Mouse (Mus musculus): ENCODE measurements around the gene Nmt1. TPM values are rescaled to one million over a fixed set of nuclear protein-coding genes. Genes with fewer than 3 reads are reported as not detected.

Nmt1 gene
- 100 to 1,000 TPM; 169 to 173 TPM for total RNA-seq (2021)
- long read RNA-seq, experiment 1, full-length matches to known transcripts: 95 of 146 reads
- long read RNA-seq, experiment 1, partial matches to known transcripts: 30 of 146 reads
- long read RNA-seq, experiment 1, other reads (novel, unspliced or antisense): 21 of 146 reads
- long read RNA-seq, experiment 2, full-length matches to known transcripts: 177 of 254 reads
- long read RNA-seq, experiment 2, partial matches to known transcripts: 37 of 254 reads
- long read RNA-seq, experiment 2, other reads (novel, unspliced or antisense): 40 of 254 reads

GRCm38 (mm10) chr11:103028176-103028891 lies at the start of gene Nmt1, which contains the start of gene Dcakd:
Nmt1 (plus strand) TSS chr11:103028190.
Dcakd (minus strand) TSS chr11:103028333.
- peak within 1 kb of the TSS; percentile 98 for H3K27ac ChIP-seq
- DNase-seq (ENCODE audit: low spot score in 2 of 2): peak; percentile 89 to 98
- H3K4me3 ChIP-seq: peak within 1 kb of the TSS; percentile 68
- TF ChIP-seq CTCF (conservative IDR thresholded peaks at IDR 0.05): no peak; the same call in 1 of the 2 replicates

DNA sequence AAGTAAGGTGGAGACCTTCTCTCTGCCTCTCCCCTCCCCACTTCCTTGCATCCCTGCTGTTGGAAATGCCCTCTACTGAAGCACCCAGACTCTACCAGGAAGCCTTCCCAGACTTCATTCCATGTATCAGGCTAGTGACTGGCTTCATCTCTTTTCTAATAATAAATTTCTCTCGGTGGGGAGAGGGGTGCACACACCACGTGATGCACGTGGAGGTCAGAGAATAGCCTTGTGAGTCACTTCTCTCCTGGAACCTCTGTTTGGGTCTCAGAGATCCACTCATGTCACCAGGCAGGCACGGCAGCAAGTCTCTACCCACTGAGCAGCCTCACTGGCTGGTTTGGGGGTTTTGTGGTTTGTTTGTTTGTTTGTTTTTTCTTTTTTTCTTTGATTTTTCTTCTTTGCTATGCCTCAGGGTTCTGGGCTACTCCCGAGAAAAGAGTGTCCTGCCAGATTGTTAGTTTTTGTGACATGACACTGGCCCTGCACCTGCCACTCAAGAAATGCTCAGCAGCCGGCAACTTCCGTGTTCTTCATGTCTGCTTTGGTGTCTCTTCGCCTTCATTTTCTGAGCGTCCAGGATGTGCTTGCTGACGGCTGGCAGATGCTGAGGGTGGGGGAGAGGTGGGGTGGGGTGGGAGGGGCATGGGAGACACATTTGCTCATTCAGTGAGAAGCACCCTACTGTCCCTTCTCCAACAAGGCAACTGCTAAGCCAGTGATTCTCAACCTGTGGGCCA lies 46.7 kb upstream of the Nmt1 start:
- Histone ChIP-seq H3K4me3 (no peak overlapping the region), H3K27ac (no peak overlapping the region)
- no peak for DNase-seq (ENCODE audit: low spot score in 2 of 2)
- no peak for TF ChIP-seq CTCF (conservative IDR thresholded peaks at IDR 0.05)

- no peak for TF ChIP-seq CTCF (conservative IDR thresholded peaks at IDR 0.05)
- no peak for DNase-seq (ENCODE audit: low spot score in 2 of 2)
- H3K27ac ChIP-seq: no peak overlapping the region
- no peak overlapping the region for H3K4me3 ChIP-seq
Observed at GRCm38 (mm10) chr11:102984086-102984485, 43.9 kb upstream of the Nmt1 start.

GRCm38 (mm10) chr11:102984615-102985014 lies 43.4 kb upstream of the Nmt1 start:
- Histone ChIP-seq H3K27ac (no peak overlapping the region), H3K4me3 (no peak overlapping the region)
- DNase-seq (ENCODE audit: low spot score in 2 of 2): no peak
- TF ChIP-seq CTCF (conservative IDR thresholded peaks at IDR 0.05): no peak

DNA sequence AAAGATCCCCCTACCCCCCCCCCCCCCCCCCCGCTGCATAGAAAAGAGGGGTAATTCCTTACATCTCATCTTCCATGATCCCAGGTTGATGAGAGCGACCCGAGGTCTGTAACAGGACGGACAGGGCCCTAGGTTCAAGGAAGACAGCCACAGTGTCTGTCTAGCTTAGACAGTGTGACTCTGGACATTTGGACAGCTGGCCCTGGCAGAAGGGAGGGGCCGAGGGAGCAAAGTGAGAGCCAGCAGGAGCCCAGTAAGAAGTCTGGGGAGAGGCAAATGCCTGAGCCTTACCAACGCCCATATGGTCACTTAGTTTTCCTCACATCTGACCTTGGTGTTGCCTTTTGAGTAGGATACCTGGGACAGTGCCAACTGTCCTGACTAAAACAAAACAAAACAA lies 42.8 kb upstream of the Nmt1 start:
- TF ChIP-seq CTCF (conservative IDR thresholded peaks at IDR 0.05): no peak
- no peak for DNase-seq (ENCODE audit: low spot score in 2 of 2)
- H3K27ac ChIP-seq: no peak overlapping the region
- H3K4me3 ChIP-seq: no peak overlapping the region

- Histone ChIP-seq H3K27ac (peak overlapping the region; percentile 78), H3K4me3 (peak overlapping the region; percentile 53)
- no peak for DNase-seq (ENCODE audit: low spot score in 2 of 2)
- TF ChIP-seq CTCF (conservative IDR thresholded peaks at IDR 0.05): no peak
Observed at GRCm38 (mm10) chr11:102989641-102990151, 38.3 kb upstream of the Nmt1 start.

DNA sequence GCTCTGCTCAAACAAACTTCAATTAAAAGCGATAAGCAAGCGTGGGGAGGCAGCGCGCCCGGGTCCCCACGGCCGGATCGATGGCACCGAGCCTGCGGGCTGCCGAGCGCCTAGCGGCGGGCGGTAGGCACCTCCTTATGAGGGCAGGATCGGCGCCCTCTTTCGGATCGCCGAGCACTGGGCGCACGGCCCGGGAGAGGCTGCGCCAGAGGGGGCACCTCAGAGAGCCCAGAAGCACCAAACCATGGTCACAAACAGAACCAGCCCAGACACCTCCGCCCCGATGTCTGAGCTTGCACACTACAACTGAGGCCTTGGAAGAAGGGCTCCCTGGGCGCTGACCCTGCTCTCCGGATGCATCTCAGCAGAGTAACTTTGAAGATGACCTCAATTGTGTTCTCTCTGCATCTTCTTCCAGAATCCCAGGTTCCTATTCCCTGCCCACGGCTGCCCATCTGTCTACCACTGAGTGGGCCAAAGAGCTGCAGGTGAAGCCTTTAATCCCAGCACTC lies 37.8 kb upstream of the Nmt1 start:
- peak overlapping the region; percentile 53 for H3K4me3 ChIP-seq
- TF ChIP-seq CTCF (conservative IDR thresholded peaks at IDR 0.05): peak; percentile 75
- peak overlapping the region; percentile 78 for H3K27ac ChIP-seq
- peak in 1 of 2 experiments; percentile 51 for DNase-seq (ENCODE audit: low spot score in 2 of 2)

GRCm38 (mm10) chr11:102991681-102992080 lies 36.3 kb upstream of the Nmt1 start:
- H3K4me3 ChIP-seq: no peak overlapping the region
- peak overlapping the region; percentile 41; the same call in 1 of the 2 replicates for H3K27ac ChIP-seq
- DNase-seq (ENCODE audit: low spot score in 2 of 2): no peak
- TF ChIP-seq CTCF (conservative IDR thresholded peaks at IDR 0.05): no peak

DNA sequence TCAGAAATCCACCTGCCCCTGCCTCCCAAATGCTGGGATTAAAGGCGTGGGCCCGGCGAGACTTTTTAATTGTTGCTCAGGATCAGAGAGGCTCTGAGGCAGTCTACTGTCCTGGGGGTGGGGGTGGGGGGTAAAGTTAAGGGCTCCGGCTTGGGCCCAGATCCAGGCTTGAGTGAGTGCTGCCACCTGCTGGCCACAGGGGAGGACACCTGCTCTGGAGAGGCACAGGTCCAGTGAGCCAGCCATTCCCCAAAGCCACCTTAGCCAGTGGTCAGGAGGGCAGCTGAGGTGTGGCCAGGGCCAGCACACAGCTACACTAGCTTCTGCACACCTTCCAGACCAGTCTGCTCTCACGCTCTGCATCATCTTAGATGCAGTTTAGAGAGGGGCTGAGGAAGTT lies 35.0 kb upstream of the Nmt1 start:
- Histone ChIP-seq H3K27ac (no peak overlapping the region), H3K4me3 (no peak overlapping the region)
- DNase-seq (ENCODE audit: low spot score in 2 of 2): peak in 1 of 2 experiments; percentile 76
- peak; percentile 84 for TF ChIP-seq CTCF (conservative IDR thresholded peaks at IDR 0.05)

DNA sequence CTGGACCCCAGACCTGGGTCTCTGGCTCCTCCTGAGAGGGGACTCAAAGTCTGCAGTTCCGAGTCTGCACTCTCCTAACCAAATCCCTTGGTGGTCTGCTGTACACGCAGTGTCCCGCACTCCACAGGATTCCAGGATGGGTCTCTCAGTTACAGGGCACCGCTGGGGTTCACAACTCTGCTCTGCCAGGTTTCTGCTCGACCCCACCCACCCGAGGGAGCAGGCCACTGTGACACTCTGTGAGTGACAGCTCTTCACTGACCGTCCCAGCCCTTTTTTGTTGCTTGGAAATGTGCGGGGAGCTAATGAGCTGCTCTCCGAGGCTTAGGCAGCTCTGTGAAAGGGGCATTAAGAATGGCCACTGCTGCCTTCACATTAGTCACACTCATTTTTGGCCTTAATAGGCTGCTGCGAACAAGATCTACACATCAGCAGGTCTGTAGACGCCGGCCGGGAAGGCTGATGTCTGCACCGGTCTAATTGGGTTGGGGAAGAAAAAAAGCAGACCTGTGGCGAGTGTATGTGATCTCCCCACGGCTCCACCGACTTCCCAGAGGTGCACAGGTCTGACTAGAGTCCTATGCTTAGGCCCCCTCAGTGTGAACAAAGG lies 34.5 kb upstream of the Nmt1 start:
- TF ChIP-seq CTCF (conservative IDR thresholded peaks at IDR 0.05): no peak
- no peak for DNase-seq (ENCODE audit: low spot score in 2 of 2)
- H3K4me3 ChIP-seq: no peak overlapping the region

DNA sequence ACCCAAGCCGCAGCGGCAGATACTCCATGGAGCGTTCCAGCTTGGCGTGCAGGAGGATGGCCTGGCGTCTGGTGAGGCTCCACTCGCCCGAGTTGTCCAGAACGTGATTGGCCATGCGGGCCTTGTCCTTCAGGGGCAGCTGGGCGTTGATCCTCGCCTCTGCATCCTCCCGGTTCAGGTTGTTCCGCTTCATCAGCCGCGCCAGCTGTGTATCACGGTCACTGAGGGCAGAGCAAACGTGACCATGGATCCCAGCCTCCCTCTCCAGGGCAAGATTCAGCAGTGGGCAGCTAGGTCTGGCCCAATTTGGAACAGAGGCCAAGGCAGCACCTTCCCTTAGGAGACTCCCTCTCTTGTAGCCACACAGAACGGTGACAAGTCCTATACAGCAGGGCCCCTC lies 33.0 kb upstream of the Nmt1 start:
- Histone ChIP-seq H3K27ac (peak overlapping the region; percentile 7; the same call in 1 of the 2 replicates), H3K4me3 (no peak overlapping the region)
- TF ChIP-seq CTCF (conservative IDR thresholded peaks at IDR 0.05): no peak
- DNase-seq (ENCODE audit: low spot score in 2 of 2): no peak

More for the DNA sequence above, 34.5 kb upstream of the Nmt1 start:
- H3K27ac ChIP-seq: no peak overlapping the region

DNA sequence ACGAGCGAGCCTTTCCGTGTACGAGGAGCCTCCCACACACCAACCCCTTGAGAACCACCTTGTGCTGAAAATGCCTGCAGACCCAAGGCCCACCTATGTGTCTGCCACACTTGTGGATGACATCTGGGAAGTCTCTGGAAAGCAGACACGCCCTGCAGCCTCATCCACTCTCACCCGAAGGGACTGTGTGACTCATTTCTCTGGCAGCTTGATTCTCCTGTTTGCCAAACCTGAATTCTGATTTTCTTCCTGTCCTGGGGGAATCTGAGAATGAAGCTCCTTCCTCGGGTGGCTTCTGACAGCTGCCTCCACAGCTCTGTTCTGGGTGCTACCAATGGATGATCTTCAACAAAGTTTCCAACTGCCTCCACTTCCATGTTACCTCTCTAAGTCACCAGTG lies 31.6 kb upstream of the Nmt1 start:
- Histone ChIP-seq H3K27ac (no peak overlapping the region), H3K4me3 (no peak overlapping the region)
- TF ChIP-seq CTCF (conservative IDR thresholded peaks at IDR 0.05): no peak
- no peak for DNase-seq (ENCODE audit: low spot score in 2 of 2)
